Mouse (Mus musculus): ENCODE measurements around the gene Grin1.

GRCm38 (mm10) chr2:25333569-25333968 is 14.6 kb upstream of the Grin1 start:
- TF ChIP-seq CTCF (conservative IDR thresholded peaks at IDR 0.05; ENCODE audit: insufficient read depth, insufficient read length, low read depth, low read length) (no peak), POLR2A (IDR thresholded peaks at IDR 0.05; ENCODE audit: low read depth, low read length) (no peak)

All from kidney, adult 2 months (tissue).